Mouse (Mus musculus) regulatory T cell (primary cell): Measurements from ENCODE around the gene Eps8.

Experiments used
- in situ Hi-C: fragments of 300-600 bp; cut with MboI, MseI; formaldehyde crosslinking; loops from one replicate; pipeline ENCODE4 v1.15.1; 2025; ENCODE audit warnings: high pct_unique_total_duplicates

The Eps8 gene

GRCm38 (mm10) chr6:137654776-137655175 is at the start of gene Eps8:
Eps8 (minus strand) TSS chr6:137654876.
- in situ Hi-C loops = no loop called here

- in situ Hi-C loops = no loop called here
These were observed 48.8 kb upstream of the Eps8 start for GRCm38 (mm10) chr6:137703431-137703830.

- in situ Hi-C loops = no loop called here
These were observed 48.2 kb upstream of the Eps8 start for GRCm38 (mm10) chr6:137702918-137703317.

GRCm38 (mm10) chr6:137702186-137702585 is 47.5 kb upstream of the Eps8 start:
- in situ Hi-C loops = no loop called here

GRCm38 (mm10) chr6:137699434-137699833 is 44.8 kb upstream of the Eps8 start:
- in situ Hi-C loops = no loop called here

GRCm38 (mm10) chr6:137696445-137697204 is 41.9 kb upstream of the Eps8 start:
- in situ Hi-C loops = no loop called here

- in situ Hi-C loops = no loop called here
These were observed 40.4 kb upstream of the Eps8 start for GRCm38 (mm10) chr6:137695046-137695445.

GRCm38 (mm10) chr6:137694310-137694709 is 39.6 kb upstream of the Eps8 start:
- in situ Hi-C loops = no loop called here

GRCm38 (mm10) chr6:137690550-137691119 is 36.0 kb upstream of the Eps8 start:
- in situ Hi-C loops = no loop called here

GRCm38 (mm10) chr6:137688506-137689105 is 33.9 kb upstream of the Eps8 start:
- in situ Hi-C loops = no loop called here

- in situ Hi-C loops = no loop called here
These were observed 33.4 kb upstream of the Eps8 start for GRCm38 (mm10) chr6:137688079-137688478.

- in situ Hi-C loops = no loop called here
These were observed 33.0 kb upstream of the Eps8 start for GRCm38 (mm10) chr6:137687667-137688066.

- in situ Hi-C loops = no loop called here
These were observed 28.0 kb upstream of the Eps8 start for GRCm38 (mm10) chr6:137682629-137683028.

GRCm38 (mm10) chr6:137681000-137681399 is 26.3 kb upstream of the Eps8 start:
- in situ Hi-C loops = no loop called here

- in situ Hi-C loops = loop anchor here (10.0 kb wide), 1 partner anchor 1322 kb away; no protein-coding TSS in a partner anchor
These were observed 21.9 kb upstream of the Eps8 start for GRCm38 (mm10) chr6:137676581-137676980.

- in situ Hi-C loops = loop anchor here (10.0 kb wide), 1 partner anchor 1321 kb away; no protein-coding TSS in a partner anchor
These were observed 20.9 kb upstream of the Eps8 start for GRCm38 (mm10) chr6:137675556-137675955.

- in situ Hi-C loops = loop anchor here (10.0 kb wide), 1 partner anchor 1318 kb away; no protein-coding TSS in a partner anchor
These were observed 18.6 kb upstream of the Eps8 start for GRCm38 (mm10) chr6:137673301-137673700.

- in situ Hi-C loops = loop anchor here (10.0 kb wide), 1 partner anchor 1317 kb away; no protein-coding TSS in a partner anchor
These were observed 16.9 kb upstream of the Eps8 start for GRCm38 (mm10) chr6:137671561-137671960.

- in situ Hi-C loops = loop anchor here (10.0 kb wide), 1 partner anchor 1316 kb away; no protein-coding TSS in a partner anchor
These were observed 16.1 kb upstream of the Eps8 start for GRCm38 (mm10) chr6:137670820-137671219.

GRCm38 (mm10) chr6:137669876-137670275 is 15.2 kb upstream of the Eps8 start:
- in situ Hi-C loops = loop anchor here (10.0 kb wide), 1 partner anchor 1315 kb away; no protein-coding TSS in a partner anchor

- in situ Hi-C loops = no loop called here
These were observed 14.8 kb upstream of the Eps8 start for GRCm38 (mm10) chr6:137669433-137669832.

- in situ Hi-C loops = no loop called here
These were observed 13.7 kb upstream of the Eps8 start for GRCm38 (mm10) chr6:137668331-137668730.
